Mouse (Mus musculus): Measurements from ENCODE around the gene Vav3. TPM values are rescaled to one million over a fixed set of nuclear protein-coding genes. Genes with fewer than 3 reads are reported as not detected.
A peak's percentile ranks its signal among the peaks of the same experiment; 100 is the strongest.

Gene Vav3
- polyA plus RNA-seq, 1 experiment from 2014 or later, result 2.9 TPM

GRCm38 (mm10) chr3:109341071-109341480, 623 bp downstream of the Vav3 start:
- Histone ChIP-seq H3K4me1 (ENCODE audit: control insufficient read depth, low read depth, low read length) (no peaks in the 10 kb centered on the region), H3K27me3 (ENCODE audit: control insufficient read depth, insufficient read depth, low read depth, low read length) (peaks cover 31% of the 10 kb centered on the region), H3K27ac (ENCODE audit: low read length) (peak overlapping the region; percentile 50; the same call in 1 of the 2 replicates), H3K9me3 (replicated peaks; ENCODE audit: control insufficient read depth, low read length) (no peaks in the 10 kb centered on the region), H3K36me3 (ENCODE audit: control insufficient read depth, insufficient read depth) (no peaks in the 10 kb centered on the region), H3K4me3 (ENCODE audit: low read depth, low read length) (peak overlapping the region; percentile 60), H3K4me2 (ENCODE audit: low read depth, low read length) (peak overlapping the region; percentile 74), H3K9ac (ENCODE audit: low read depth, low read length) (peak overlapping the region; percentile 50)
- no peak for ATAC-seq (ENCODE audit: low read depth)
- 0% methylated on average over 18 of the region's 18 CpGs for WGBS (ENCODE audit: insufficient replicate concordance)

- H3K9ac ChIP-seq (ENCODE audit: low read depth, low read length), result no peak overlapping the region
- H3K36me3 ChIP-seq (ENCODE audit: control insufficient read depth, insufficient read depth), result no peaks in the 10 kb centered on the region
- H3K27ac ChIP-seq (ENCODE audit: low read length), result 0 out of 2 replicates have a peak overlapping the region, but pooled peaks have one; percentile 45
- H3K4me1 ChIP-seq (ENCODE audit: control insufficient read depth, low read depth, low read length), result no peaks in the 10 kb centered on the region
- no peaks in the 10 kb centered on the region for H3K9me3 ChIP-seq (replicated peaks; ENCODE audit: control insufficient read depth, low read length)
- peak overlapping the region; percentile 60 for H3K4me3 ChIP-seq (ENCODE audit: low read depth, low read length)
- no peak for ATAC-seq (ENCODE audit: low read depth)
- peaks cover 31% of the 10 kb centered on the region for H3K27me3 ChIP-seq (ENCODE audit: control insufficient read depth, insufficient read depth, low read depth, low read length)
- WGBS (ENCODE audit: insufficient replicate concordance), result under 1% methylated on average over 8 of the region's 8 CpGs
- peak overlapping the region; percentile 74 for H3K4me2 ChIP-seq (ENCODE audit: low read depth, low read length)
These were observed 1.2 kb downstream of the Vav3 start for GRCm38 (mm10) chr3:109341631-109342030.

- H3K36me3 ChIP-seq (ENCODE audit: control insufficient read depth, insufficient read depth), result no peaks in the 10 kb centered on the region
- H3K4me2 ChIP-seq (ENCODE audit: low read depth, low read length), result no peak overlapping the region
- no peaks in the 10 kb centered on the region for H3K4me1 ChIP-seq (ENCODE audit: control insufficient read depth, low read depth, low read length)
- H3K27ac ChIP-seq (ENCODE audit: low read length), result no peak overlapping the region
- no peaks in the 10 kb centered on the region for H3K9me3 ChIP-seq (replicated peaks; ENCODE audit: control insufficient read depth, low read length)
- no peaks in the 10 kb centered on the region for H3K27me3 ChIP-seq (ENCODE audit: control insufficient read depth, insufficient read depth, low read depth, low read length)
- H3K9ac ChIP-seq (ENCODE audit: low read depth, low read length), result no peak overlapping the region
- ATAC-seq (ENCODE audit: low read depth), result no peak
- 40% methylated on average over 4 of the region's 4 CpGs for WGBS (ENCODE audit: insufficient replicate concordance)
- H3K4me3 ChIP-seq (ENCODE audit: low read depth, low read length), result no peak overlapping the region
These were observed 11.7 kb downstream of the Vav3 start for GRCm38 (mm10) chr3:109351956-109352684.

- WGBS (ENCODE audit: insufficient replicate concordance), result 22% methylated on average over 6 of the region's 6 CpGs
- Histone ChIP-seq H3K27ac (ENCODE audit: low read length) (no peak overlapping the region), H3K4me2 (ENCODE audit: low read depth, low read length) (no peak overlapping the region), H3K4me1 (ENCODE audit: control insufficient read depth, low read depth, low read length) (no peaks in the 10 kb centered on the region), H3K9me3 (replicated peaks; ENCODE audit: control insufficient read depth, low read length) (no peaks in the 10 kb centered on the region), H3K9ac (ENCODE audit: low read depth, low read length) (no peak overlapping the region), H3K4me3 (ENCODE audit: low read depth, low read length) (no peak overlapping the region), H3K27me3 (ENCODE audit: control insufficient read depth, insufficient read depth, low read depth, low read length) (no peaks in the 10 kb centered on the region), H3K36me3 (ENCODE audit: control insufficient read depth, insufficient read depth) (no peaks in the 10 kb centered on the region)
- no peak for ATAC-seq (ENCODE audit: low read depth)
These were observed 12.2 kb downstream of the Vav3 start for GRCm38 (mm10) chr3:109352690-109353089.

GRCm38 (mm10) chr3:109353814-109354213, 13.4 kb downstream of the Vav3 start:
- Histone ChIP-seq H3K27ac (ENCODE audit: low read length) (no peak overlapping the region), H3K9me3 (replicated peaks; ENCODE audit: control insufficient read depth, low read length) (no peaks in the 10 kb centered on the region), H3K4me3 (ENCODE audit: low read depth, low read length) (no peak overlapping the region), H3K4me1 (ENCODE audit: control insufficient read depth, low read depth, low read length) (no peaks in the 10 kb centered on the region), H3K27me3 (ENCODE audit: control insufficient read depth, insufficient read depth, low read depth, low read length) (no peaks in the 10 kb centered on the region), H3K36me3 (ENCODE audit: control insufficient read depth, insufficient read depth) (no peaks in the 10 kb centered on the region), H3K9ac (ENCODE audit: low read depth, low read length) (no peak overlapping the region), H3K4me2 (ENCODE audit: low read depth, low read length) (no peak overlapping the region)
- ATAC-seq (ENCODE audit: low read depth), result no peak
- 18% methylated on average over 5 of the region's 5 CpGs for WGBS (ENCODE audit: insufficient replicate concordance)

GRCm38 (mm10) chr3:109355158-109355557, 14.7 kb downstream of the Vav3 start:
- H3K9me3 ChIP-seq (replicated peaks; ENCODE audit: control insufficient read depth, low read length), result no peaks in the 10 kb centered on the region
- H3K9ac ChIP-seq (ENCODE audit: low read depth, low read length), result no peak overlapping the region
- H3K36me3 ChIP-seq (ENCODE audit: control insufficient read depth, insufficient read depth), result no peaks in the 10 kb centered on the region
- no peaks in the 10 kb centered on the region for H3K27me3 ChIP-seq (ENCODE audit: control insufficient read depth, insufficient read depth, low read depth, low read length)
- ATAC-seq (ENCODE audit: low read depth), result no peak
- no peaks in the 10 kb centered on the region for H3K4me1 ChIP-seq (ENCODE audit: control insufficient read depth, low read depth, low read length)
- H3K4me3 ChIP-seq (ENCODE audit: low read depth, low read length), result no peak overlapping the region
- 58% methylated on average over 5 of the region's 5 CpGs for WGBS (ENCODE audit: insufficient replicate concordance)
- H3K4me2 ChIP-seq (ENCODE audit: low read depth, low read length), result no peak overlapping the region
- H3K27ac ChIP-seq (ENCODE audit: low read length), result no peak overlapping the region

GRCm38 (mm10) chr3:109360746-109361145, 20.3 kb downstream of the Vav3 start:
- 30% methylated on average over 4 of the region's 4 CpGs for WGBS (ENCODE audit: insufficient replicate concordance)
- Histone ChIP-seq H3K9ac (ENCODE audit: low read depth, low read length) (no peak overlapping the region), H3K9me3 (replicated peaks; ENCODE audit: control insufficient read depth, low read length) (no peaks in the 10 kb centered on the region), H3K4me3 (ENCODE audit: low read depth, low read length) (no peak overlapping the region), H3K4me1 (ENCODE audit: control insufficient read depth, low read depth, low read length) (peaks cover 5% of the 10 kb centered on the region), H3K27me3 (ENCODE audit: control insufficient read depth, insufficient read depth, low read depth, low read length) (no peaks in the 10 kb centered on the region), H3K27ac (ENCODE audit: low read length) (no peak overlapping the region), H3K4me2 (ENCODE audit: low read depth, low read length) (no peak overlapping the region), H3K36me3 (ENCODE audit: control insufficient read depth, insufficient read depth) (no peaks in the 10 kb centered on the region)
- no peak for ATAC-seq (ENCODE audit: low read depth)

- ATAC-seq (ENCODE audit: low read depth), result peak; percentile 53; the same call in 1 of the 2 replicates
- Histone ChIP-seq H3K4me3 (ENCODE audit: low read depth, low read length) (no peak overlapping the region), H3K9ac (ENCODE audit: low read depth, low read length) (no peak overlapping the region), H3K27ac (ENCODE audit: low read length) (peak overlapping the region; percentile 42; the same call in 1 of the 2 replicates), H3K27me3 (ENCODE audit: control insufficient read depth, insufficient read depth, low read depth, low read length) (no peaks in the 10 kb centered on the region), H3K4me2 (ENCODE audit: low read depth, low read length) (0 out of 2 replicates have a peak overlapping the region, but pooled peaks have one; percentile 7), H3K4me1 (ENCODE audit: control insufficient read depth, low read depth, low read length) (peaks cover 5% of the 10 kb centered on the region), H3K36me3 (ENCODE audit: control insufficient read depth, insufficient read depth) (no peaks in the 10 kb centered on the region), H3K9me3 (replicated peaks; ENCODE audit: control insufficient read depth, low read length) (no peaks in the 10 kb centered on the region)
- WGBS (ENCODE audit: insufficient replicate concordance), result 17% methylated on average over 5 of the region's 5 CpGs
These were observed 21.4 kb downstream of the Vav3 start for GRCm38 (mm10) chr3:109361882-109362281.

- no peak overlapping the region for H3K4me3 ChIP-seq (ENCODE audit: low read depth, low read length)
- no peaks in the 10 kb centered on the region for H3K36me3 ChIP-seq (ENCODE audit: control insufficient read depth, insufficient read depth)
- H3K4me2 ChIP-seq (ENCODE audit: low read depth, low read length), result 0 out of 2 replicates have a peak overlapping the region, but pooled peaks have one; percentile 7
- peaks cover 5% of the 10 kb centered on the region for H3K4me1 ChIP-seq (ENCODE audit: control insufficient read depth, low read depth, low read length)
- 20% methylated on average over 3 of the region's 3 CpGs for WGBS (ENCODE audit: insufficient replicate concordance)
- H3K27ac ChIP-seq (ENCODE audit: low read length), result peak overlapping the region; percentile 42; the same call in 1 of the 2 replicates
- ATAC-seq (ENCODE audit: low read depth), result 0 out of 2 replicates have a peak, but pooled peaks have one; percentile 24
- no peak overlapping the region for H3K9ac ChIP-seq (ENCODE audit: low read depth, low read length)
- no peaks in the 10 kb centered on the region for H3K9me3 ChIP-seq (replicated peaks; ENCODE audit: control insufficient read depth, low read length)
- no peaks in the 10 kb centered on the region for H3K27me3 ChIP-seq (ENCODE audit: control insufficient read depth, insufficient read depth, low read depth, low read length)
These were observed 21.9 kb downstream of the Vav3 start for GRCm38 (mm10) chr3:109362310-109362709.

Measured in liver, embryonic 16.5 days (tissue).